Mouse (Mus musculus) heart, embryonic 16.5 days (tissue): ENCODE measurements around the gene Exoc3. TPM values are rescaled to one million over a fixed set of nuclear protein-coding genes. Genes with fewer than 3 reads are reported as not detected.

Experiments used
- ATAC-seq: fragments of 200-750 bp; cut with Nextera tagmentation; replicated peaks from 2 replicates; pipeline ENCODE4 v1.8.0; 2017; ENCODE audit warnings: moderate number of reproducible peaks; ENCODE audit not compliant: insufficient read depth, low FRiP score; ENCODE audit errors: extremely low read depth
- H3K27ac ChIP-seq: fragments of 300-500 bp; sonication (generic); 2 replicates; pipeline ENCODE4 v1.5.1; 2014; ENCODE audit warnings: mild to moderate bottlenecking, low read length, control low read depth, moderate library complexity
- H3K27me3 ChIP-seq: fragments of 300-500 bp; sonication (generic); 2 replicates; pipeline ENCODE4 v1.6.1; 2014; ENCODE audit warnings: low read length, mixed read lengths; ENCODE audit not compliant: control insufficient read depth, insufficient read depth
- H3K36me3 ChIP-seq: fragments of 300-500 bp; sonication (generic); 2 replicates; pipeline ENCODE4 v1.6.1; 2014; ENCODE audit not compliant: control insufficient read depth, insufficient read depth
- H3K4me1 ChIP-seq: fragments of 300-500 bp; sonication (generic); 2 replicates; pipeline ENCODE4 v1.6.1; 2014; ENCODE audit warnings: low read length, mixed read lengths; ENCODE audit not compliant: control insufficient read depth, insufficient read depth
- H3K4me2 ChIP-seq: fragments of 300-500 bp; sonication (generic); 2 replicates; pipeline ENCODE4 v1.6.1; 2014; ENCODE audit warnings: low read depth, mild to moderate bottlenecking, control low read depth, low read length
- H3K4me3 ChIP-seq: fragments of 300-500 bp; sonication (generic); 2 replicates; pipeline ENCODE4 v1.5.1; 2014; ENCODE audit warnings: mild to moderate bottlenecking, control low read depth, low read length
- H3K9ac ChIP-seq: fragments of 300-500 bp; sonication (generic); 2 replicates; pipeline ENCODE4 v1.6.1; 2014; ENCODE audit warnings: low read length, control low read depth
- H3K9me3 ChIP-seq: fragments of 300-500 bp; sonication (generic); replicated peaks from 2 replicates; pipeline ENCODE4 v1.6.1; 2016; ENCODE audit warnings: low read length; ENCODE audit not compliant: control insufficient read depth
- WGBS: fragments of 180-500 bp; shearing (Covaris S2); extraction: QIAGEN DNeasy Blood & Tissue Kit; methylation state at CpG from one replicate; pipeline ENCODE4 v1.1.7; 2014; 5-methylcytosine and 5-hydroxymethylcytosine counted together
- polyA plus RNA-seq: library from polyadenylated mRNA; unstranded; fragments of >200 nt; fragmentation: Nextera tagmentation; extraction: Ambion mirVana; gene quantifications from 2 replicates; pipeline ENCODE4 v1.2.1, GENCODE M21; 2015

The Exoc3 gene
- polyA plus RNA-seq, 1 experiment from 2014 or later: 61.9 TPM

DNA sequence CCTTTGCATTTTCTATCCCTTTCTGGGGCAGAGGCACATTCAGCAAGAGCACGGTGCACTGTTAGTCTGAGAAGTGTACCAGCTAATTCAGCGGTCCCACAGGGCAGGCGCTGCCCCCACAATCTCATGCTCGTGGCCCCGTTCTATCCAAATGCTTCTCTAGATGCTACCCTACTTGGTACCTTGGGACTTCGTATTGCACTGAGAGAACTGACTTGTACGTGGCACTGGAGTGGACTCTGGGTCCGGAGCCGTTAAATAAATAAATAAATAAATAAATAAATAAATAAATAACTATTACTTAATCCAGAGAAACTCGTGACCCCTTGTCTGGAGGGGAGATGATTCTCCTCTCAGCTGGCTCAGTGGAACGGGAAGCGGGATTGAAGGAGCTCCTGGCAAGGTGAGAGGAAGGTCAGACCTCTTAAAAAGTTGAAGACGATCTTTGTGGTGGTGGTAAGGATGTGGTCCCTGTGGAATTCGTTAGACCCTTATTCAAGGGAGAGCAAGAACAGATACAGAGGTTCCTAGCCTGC is 86.7 kb downstream of the Exoc3 start:
- H3K9me3 ChIP-seq: no peaks in the 10 kb centered on the region
- H3K9ac ChIP-seq: no peak overlapping the region
- H3K36me3 ChIP-seq: no peaks in the 10 kb centered on the region
- no peak overlapping the region for H3K4me3 ChIP-seq
- peaks cover 33% of the 10 kb centered on the region for H3K27me3 ChIP-seq
- WGBS: 44% methylated on average over 14 of the region's 14 CpGs
- no peak overlapping the region for H3K27ac ChIP-seq
- peak overlapping the region; percentile 90; the same call in 1 of the 2 replicates for H3K4me2 ChIP-seq
- H3K4me1 ChIP-seq: peaks cover 8% of the 10 kb centered on the region
- ATAC-seq: no peak

- under 1% methylated on average over 35 of the region's 35 CpGs for WGBS
- no peak within 1 kb of the TSS for H3K27ac ChIP-seq
- H3K27me3 ChIP-seq: peaks cover 33% of the 10 kb centered on the region
- peak within 1 kb of the TSS; percentile 66 for H3K9ac ChIP-seq
- H3K4me3 ChIP-seq: peak within 1 kb of the TSS; percentile 52
- H3K9me3 ChIP-seq: no peaks in the 10 kb centered on the region
- peaks cover 9% of the 10 kb centered on the region for H3K4me1 ChIP-seq
- ATAC-seq: peak; percentile 50; the same call in 1 of the 2 replicates
- H3K36me3 ChIP-seq: no peaks in the 10 kb centered on the region
- H3K4me2 ChIP-seq: peak within 1 kb of the TSS; percentile 90
Observed at GRCm38 (mm10) chr13:74121141-74121602, 87.4 kb downstream of the Exoc3 start, which contains the start of gene Slc9a3. Slc9a3 (plus strand) TSS chr13:74121457.

Other genes with a start within 250 kb of the Exoc3 start
- not detected in 2 replicates for gene Zdhhc11, start 244.9 kb downstream of the Exoc3 start, polyA plus RNA-seq
- 6.4 and 8.6 TPM in 2 replicates for gene Tppp, start 199.3 kb downstream of the Exoc3 start, polyA plus RNA-seq
- 11.7 and 12.0 TPM in 2 replicates for gene Cep72, start 146.4 kb downstream of the Exoc3 start, polyA plus RNA-seq
- 0.22 TPM in 1 of 2 replicates, not detected in the other for gene Slc9a3, start 87.3 kb downstream of the Exoc3 start, polyA plus RNA-seq
- 1.4 and 1.5 TPM in 2 replicates for gene Ahrr, start 83.6 kb upstream of the Exoc3 start, polyA plus RNA-seq
- gene Pdcd6, start 108.8 kb upstream of the Exoc3 start, polyA plus RNA-seq: 91.5 and 105 TPM in 2 replicates
- gene Sdha, start 141.5 kb upstream of the Exoc3 start, polyA plus RNA-seq: 727 and 827 TPM in 2 replicates
- 40.8 and 49.0 TPM in 2 replicates for gene Ccdc127, start 141.6 kb upstream of the Exoc3 start, polyA plus RNA-seq
- gene Lrrc14b, start 155.3 kb upstream of the Exoc3 start, polyA plus RNA-seq: 12.8 and 14.7 TPM in 2 replicates
- 4.3 and 4.5 TPM in 2 replicates for gene Zfp72, start 182.1 kb upstream of the Exoc3 start, polyA plus RNA-seq
- 44.8 and 196 TPM in 2 replicates for gene Ftl1-ps1, start 191.0 kb upstream of the Exoc3 start, polyA plus RNA-seq